Mouse (Mus musculus): ENCODE measurements around the gene Ctsh. TPM values are rescaled to one million over a fixed set of nuclear protein-coding genes. Genes with fewer than 3 reads are reported as not detected.
"Not testable (repeated sequence)": the region's sequence is repeated elsewhere in the genome, so short reads cannot be mapped to it uniquely, and the experiment has no call there.

Gene Ctsh
- polyA plus RNA-seq, 2 experiments: 34.7 to 87.0 TPM

GRCm38 (mm10) chr9:90040916-90041315 lies 13.0 kb upstream of the Ctsh start:
- Histone ChIP-seq H3K4me2 (ENCODE audit: low read depth) (no peak overlapping the region), H3K27ac (no peak overlapping the region), H3K4me3 (ENCODE audit: insufficient read depth in 1 of 2, low read depth in 2 of 2, low read length in 2 of 2) (no peak overlapping the region), H3K27me3 (ENCODE audit: control insufficient read depth, insufficient read depth, low read length) (no peaks in the 10 kb centered on the region), H3K36me3 (replicated peaks; ENCODE audit: control insufficient read depth, insufficient read depth, low read depth) (no peaks in the 10 kb centered on the region), H3K9ac (replicated peaks) (no peak overlapping the region), H3K4me1 (replicated peaks; ENCODE audit: control insufficient read depth in 2 of 2, insufficient read depth in 2 of 2, low read length in 1 of 2) (no peaks in the 10 kb centered on the region), H3K9me3 (ENCODE audit: control insufficient read depth, low read length) (no peaks in the 10 kb centered on the region)
- 55% methylated on average over 2 of the region's 2 CpGs for WGBS (ENCODE audit: insufficient replicate concordance)
- no peak for DNase-seq (ENCODE audit: low read depth in 3 of 3, low spot score in 3 of 3)
- ATAC-seq (ENCODE audit: insufficient read depth): no peak
- TF ChIP-seq CTCF (IDR thresholded peaks at IDR 0.05; ENCODE audit: low read depth): no peak
- no peak for TF ChIP-seq EP300 (IDR thresholded peaks at IDR 0.05; ENCODE audit: low read depth)

- H3K9me3 ChIP-seq (ENCODE audit: control insufficient read depth, low read length): no peaks in the 10 kb centered on the region
- H3K27me3 ChIP-seq (ENCODE audit: control insufficient read depth, insufficient read depth, low read length): no peaks in the 10 kb centered on the region
- H3K4me2 ChIP-seq (ENCODE audit: low read depth): no peak overlapping the region
- no peaks in the 10 kb centered on the region for H3K4me1 ChIP-seq (replicated peaks; ENCODE audit: control insufficient read depth in 2 of 2, insufficient read depth in 2 of 2, low read length in 1 of 2)
- TF ChIP-seq EP300 (IDR thresholded peaks at IDR 0.05; ENCODE audit: low read depth): no peak
- TF ChIP-seq CTCF (IDR thresholded peaks at IDR 0.05; ENCODE audit: low read depth): no peak
- no peak overlapping the region for H3K27ac ChIP-seq
- H3K36me3 ChIP-seq (replicated peaks; ENCODE audit: control insufficient read depth, insufficient read depth, low read depth): no peaks in the 10 kb centered on the region
- no peak overlapping the region for H3K9ac ChIP-seq (replicated peaks)
- WGBS (ENCODE audit: insufficient replicate concordance): 75% methylated on average over 3 of the region's 3 CpGs
- H3K4me3 ChIP-seq (ENCODE audit: insufficient read depth in 1 of 2, low read depth in 2 of 2, low read length in 2 of 2): no peak overlapping the region
- ATAC-seq (ENCODE audit: insufficient read depth) (no peak), DNase-seq (ENCODE audit: low read depth in 3 of 3, low spot score in 3 of 3) (no peak)
Observed at GRCm38 (mm10) chr9:90041556-90041955, 12.4 kb upstream of the Ctsh start.

GRCm38 (mm10) chr9:90042906-90043305 lies 11.0 kb upstream of the Ctsh start:
- not testable (repeated sequence) for H3K9ac ChIP-seq (replicated peaks); ATAC-seq (ENCODE audit: insufficient read depth); H3K4me3 ChIP-seq (ENCODE audit: insufficient read depth in 1 of 2, low read depth in 2 of 2, low read length in 2 of 2); H3K36me3 ChIP-seq (replicated peaks; ENCODE audit: control insufficient read depth, insufficient read depth, low read depth); H3K4me2 ChIP-seq (ENCODE audit: low read depth); DNase-seq (ENCODE audit: low read depth in 3 of 3, low spot score in 3 of 3); H3K27ac ChIP-seq; H3K9me3 ChIP-seq (ENCODE audit: control insufficient read depth, low read length); H3K27me3 ChIP-seq (ENCODE audit: control insufficient read depth, insufficient read depth, low read length); H3K4me1 ChIP-seq (replicated peaks; ENCODE audit: control insufficient read depth in 2 of 2, insufficient read depth in 2 of 2, low read length in 1 of 2)
- 74% methylated on average over 8 of the region's 8 CpGs for WGBS (ENCODE audit: insufficient replicate concordance)

GRCm38 (mm10) chr9:90045191-90045590 lies 8.8 kb upstream of the Ctsh start:
- H3K9ac ChIP-seq (replicated peaks): no peak overlapping the region
- WGBS (ENCODE audit: insufficient replicate concordance): 68% methylated on average over 7 of the region's 7 CpGs
- ATAC-seq (ENCODE audit: insufficient read depth) (no peak), DNase-seq (ENCODE audit: low read depth in 3 of 3, low spot score in 3 of 3) (no peak)
- H3K9me3 ChIP-seq (ENCODE audit: control insufficient read depth, low read length): no peaks in the 10 kb centered on the region
- TF ChIP-seq EP300 (IDR thresholded peaks at IDR 0.05; ENCODE audit: low read depth): no peak
- no peaks in the 10 kb centered on the region for H3K4me1 ChIP-seq (replicated peaks; ENCODE audit: control insufficient read depth in 2 of 2, insufficient read depth in 2 of 2, low read length in 1 of 2)
- H3K4me2 ChIP-seq (ENCODE audit: low read depth): no peak overlapping the region
- no peak overlapping the region for H3K27ac ChIP-seq
- H3K4me3 ChIP-seq (ENCODE audit: insufficient read depth in 1 of 2, low read depth in 2 of 2, low read length in 2 of 2): no peak overlapping the region
- H3K36me3 ChIP-seq (replicated peaks; ENCODE audit: control insufficient read depth, insufficient read depth, low read depth): no peaks in the 10 kb centered on the region
- H3K27me3 ChIP-seq (ENCODE audit: control insufficient read depth, insufficient read depth, low read length): no peaks in the 10 kb centered on the region

- Histone ChIP-seq H3K36me3 (replicated peaks; ENCODE audit: control insufficient read depth, insufficient read depth, low read depth) (no peaks in the 10 kb centered on the region), H3K4me2 (ENCODE audit: low read depth) (no peak overlapping the region), H3K27me3 (ENCODE audit: control insufficient read depth, insufficient read depth, low read length) (no peaks in the 10 kb centered on the region), H3K4me3 (ENCODE audit: insufficient read depth in 1 of 2, low read depth in 2 of 2, low read length in 2 of 2) (no peak overlapping the region), H3K4me1 (replicated peaks; ENCODE audit: control insufficient read depth in 2 of 2, insufficient read depth in 2 of 2, low read length in 1 of 2) (no peaks in the 10 kb centered on the region), H3K9ac (replicated peaks) (no peak overlapping the region), H3K27ac (no peak overlapping the region), H3K9me3 (ENCODE audit: control insufficient read depth, low read length) (no peaks in the 10 kb centered on the region)
- ATAC-seq (ENCODE audit: insufficient read depth) (no peak), DNase-seq (ENCODE audit: low read depth in 3 of 3, low spot score in 3 of 3) (no peak)
- 38% methylated on average over 5 of the region's 5 CpGs for WGBS (ENCODE audit: insufficient replicate concordance)
- TF ChIP-seq CTCF (IDR thresholded peaks at IDR 0.05; ENCODE audit: low read depth) (no peak), EP300 (IDR thresholded peaks at IDR 0.05; ENCODE audit: low read depth) (no peak)
Observed at GRCm38 (mm10) chr9:90047937-90048627, 5.9 kb upstream of the Ctsh start.

Measured in liver, embryonic 14.5 days (tissue).